Mouse (Mus musculus): ENCODE data around the gene Gm15557. TPM values are rescaled to one million over a fixed set of nuclear protein-coding genes. Genes with fewer than 3 reads are reported as not detected.
"Not testable (repeated sequence)": the region's sequence is repeated elsewhere in the genome, so short reads cannot be mapped to it uniquely, and the experiment has no call there.

Gm15557 gene
- not detected in 2 replicates for polyA plus RNA-seq (2016; fragmentation: Nextera tagmentation; extraction: Ambion mirVana)

DNA sequence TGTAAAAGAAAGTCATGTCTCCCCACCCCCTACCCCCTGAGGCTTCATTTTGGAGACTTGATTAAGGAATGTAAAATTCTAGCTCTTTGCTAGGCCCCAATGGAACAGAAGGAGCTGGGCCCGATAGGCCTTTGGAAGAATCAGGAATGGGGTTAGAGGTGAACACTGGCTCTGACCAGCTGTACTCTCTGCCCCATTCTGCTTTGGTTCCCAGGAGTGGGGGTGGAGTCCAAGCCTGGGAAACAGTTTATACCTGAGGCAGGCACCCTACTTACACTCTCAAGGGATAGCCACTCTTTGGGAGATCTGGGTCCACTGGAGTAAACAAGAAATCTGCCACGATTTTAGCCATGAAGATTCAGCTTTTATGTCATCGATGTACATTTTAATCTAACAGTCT is at the start of gene Gm15557:
Gene Gm15557, plus strand, starts transcription at position 48 of the 400 bp plus-strand sequence.
- Histone ChIP-seq H3K27ac (no peak within 1 kb of the TSS), H3K4me3 (no peak within 1 kb of the TSS), H3K4me1 (peaks cover 24% of the 10 kb centered on the region), H3K9me3 (no peaks in the 10 kb centered on the region), H3K27me3 (ENCODE audit: insufficient read depth, poor library complexity, severe bottlenecking) (peaks cover 11% of the 10 kb centered on the region), H3K36me3 (no peaks in the 10 kb centered on the region)
- DNase-seq (ENCODE audit: low spot score) = no peak
- whole genome bisulfite sequencing = 80% methylated on average over 3 of the region's 3 CpGs

GRCm38 (mm10) chr2:155894307-155895045 is 46.1 kb upstream of the Gm15557 start:
- WGBS = 94% methylated on average over 13 of the region's 13 CpGs
- Histone ChIP-seq H3K27me3 (ENCODE audit: insufficient read depth, poor library complexity, severe bottlenecking) (no peaks in the 10 kb centered on the region), H3K36me3 (peaks cover 61% of the 10 kb centered on the region), H3K4me1 (no peaks in the 10 kb centered on the region), H3K9me3 (no peaks in the 10 kb centered on the region), H3K27ac (no peak overlapping the region), H3K4me3 (no peak overlapping the region)
- no peak for DNase-seq (ENCODE audit: low spot score)

GRCm38 (mm10) chr2:155895046-155895735 is 45.3 kb upstream of the Gm15557 start:
- WGBS = 84% methylated on average over 16 of the region's 16 CpGs
- Histone ChIP-seq H3K9me3 (no peaks in the 10 kb centered on the region), H3K27ac (no peak overlapping the region), H3K4me3 (no peak overlapping the region), H3K4me1 (no peaks in the 10 kb centered on the region), H3K36me3 (peaks cover 62% of the 10 kb centered on the region), H3K27me3 (ENCODE audit: insufficient read depth, poor library complexity, severe bottlenecking) (no peaks in the 10 kb centered on the region)
- DNase-seq (ENCODE audit: low spot score) = no peak

GRCm38 (mm10) chr2:155902989-155903631 is 37.4 kb upstream of the Gm15557 start:
- Histone ChIP-seq H3K27ac (no peak overlapping the region), H3K27me3 (ENCODE audit: insufficient read depth, poor library complexity, severe bottlenecking) (no peaks in the 10 kb centered on the region), H3K36me3 (peaks cover 65% of the 10 kb centered on the region), H3K4me3 (no peak overlapping the region), H3K9me3 (no peaks in the 10 kb centered on the region), H3K4me1 (no peaks in the 10 kb centered on the region)
- DNase-seq (ENCODE audit: low spot score) = no peak
- 80% methylated on average over 16 of the region's 16 CpGs for WGBS

DNA sequence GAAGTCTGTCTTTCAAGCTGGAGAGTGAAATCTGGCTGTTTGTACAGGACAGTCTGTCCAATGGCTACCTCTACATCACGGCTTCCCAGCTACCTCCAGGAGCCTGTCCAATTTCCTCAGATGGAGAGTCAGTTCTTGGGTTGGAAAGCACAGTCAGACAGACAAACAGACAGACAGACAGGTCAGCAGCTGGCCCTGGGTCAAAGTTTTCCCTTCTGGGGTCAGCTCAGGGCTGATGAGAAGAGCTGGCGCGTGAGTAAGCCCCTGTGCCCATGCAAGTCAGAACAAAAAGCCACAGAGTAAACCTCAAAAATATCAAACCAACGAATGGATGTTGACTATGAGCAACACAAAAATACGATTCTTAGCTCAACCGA is 36.9 kb upstream of the Gm15557 start:
- Histone ChIP-seq H3K36me3 (peaks cover 65% of the 10 kb centered on the region), H3K27ac (no peak overlapping the region), H3K27me3 (ENCODE audit: insufficient read depth, poor library complexity, severe bottlenecking) (no peaks in the 10 kb centered on the region), H3K4me3 (no peak overlapping the region), H3K4me1 (no peaks in the 10 kb centered on the region), H3K9me3 (no peaks in the 10 kb centered on the region)
- DNase-seq (ENCODE audit: low spot score) = no peak
- 88% methylated on average over 6 of the region's 6 CpGs for WGBS

- Histone ChIP-seq H3K4me3 (no peak overlapping the region), H3K36me3 (peaks cover 59% of the 10 kb centered on the region), H3K4me1 (no peaks in the 10 kb centered on the region), H3K27ac (no peak overlapping the region), H3K27me3 (ENCODE audit: insufficient read depth, poor library complexity, severe bottlenecking) (no peaks in the 10 kb centered on the region), H3K9me3 (no peaks in the 10 kb centered on the region)
- no peak for DNase-seq (ENCODE audit: low spot score)
- 93% methylated on average over 6 of the region's 6 CpGs for WGBS
Observed at GRCm38 (mm10) chr2:155914684-155915083, 25.8 kb upstream of the Gm15557 start.

- Histone ChIP-seq H3K27me3 (ENCODE audit: insufficient read depth, poor library complexity, severe bottlenecking) (no peaks in the 10 kb centered on the region), H3K4me1 (no peaks in the 10 kb centered on the region), H3K27ac (no peak overlapping the region), H3K36me3 (peaks cover 40% of the 10 kb centered on the region), H3K4me3 (no peak overlapping the region), H3K9me3 (no peaks in the 10 kb centered on the region)
- DNase-seq (ENCODE audit: low spot score) = no peak
- 95% methylated on average over 7 of the region's 7 CpGs for WGBS
Observed at GRCm38 (mm10) chr2:155923143-155923542, 17.4 kb upstream of the Gm15557 start.

DNA sequence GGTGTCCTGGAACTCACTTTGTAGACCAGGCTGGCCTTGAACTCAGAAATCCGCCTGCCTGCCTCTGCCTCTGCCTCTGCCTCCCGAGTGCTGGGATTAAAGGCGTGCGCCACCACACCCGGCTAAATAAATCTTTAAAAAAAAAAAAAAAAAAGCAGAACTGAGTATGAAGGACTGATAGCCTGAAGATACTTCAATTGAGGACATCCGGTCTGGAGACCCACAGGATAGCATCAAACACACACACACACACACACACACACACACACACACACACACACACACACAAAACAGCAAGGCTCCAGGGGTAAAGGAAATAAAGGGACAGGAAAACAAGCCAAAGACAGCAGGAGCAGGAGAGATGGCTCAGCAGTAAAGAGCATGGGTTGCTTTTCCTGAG is 15.3 kb upstream of the Gm15557 start:
- not testable (repeated sequence) for H3K4me1 ChIP-seq; H3K9me3 ChIP-seq; H3K4me3 ChIP-seq; H3K27me3 ChIP-seq (ENCODE audit: insufficient read depth, poor library complexity, severe bottlenecking); H3K27ac ChIP-seq; DNase-seq (ENCODE audit: low spot score)
- 97% methylated on average over 6 of the region's 6 CpGs for WGBS
- peaks cover 31% of the 10 kb centered on the region for H3K36me3 ChIP-seq

DNA sequence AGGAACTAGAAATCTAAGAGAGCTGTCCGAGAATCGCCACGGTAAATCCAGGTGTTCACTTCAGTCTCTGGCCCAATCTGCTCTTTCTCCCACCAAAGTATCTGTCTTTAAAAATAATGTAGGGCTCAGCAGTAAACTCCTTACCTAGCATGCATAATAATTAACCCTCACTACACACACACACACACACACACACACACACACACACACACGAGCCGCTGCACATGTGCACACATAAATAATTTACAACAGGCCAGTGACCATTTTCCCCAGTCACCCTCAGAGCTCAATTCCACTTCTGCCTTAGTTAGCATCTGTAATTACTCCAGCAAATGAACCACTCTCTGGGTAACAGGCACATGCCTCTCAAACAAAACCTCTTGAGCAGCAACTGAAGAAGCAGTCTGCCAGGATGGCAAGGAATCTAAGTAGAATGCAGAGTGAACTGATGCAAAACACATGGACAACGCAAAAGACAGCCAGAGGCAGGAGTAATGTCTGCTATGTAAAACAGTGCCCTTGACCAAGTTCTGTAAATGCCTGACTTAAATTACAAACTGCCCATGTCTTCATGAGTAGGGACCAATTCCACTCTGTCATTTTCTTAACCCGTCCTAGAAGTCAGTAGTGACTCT is 11.7 kb upstream of the Gm15557 start:
- WGBS = 79% methylated on average over 7 of the region's 7 CpGs
- no peaks in the 10 kb centered on the region for H3K27me3 ChIP-seq (ENCODE audit: insufficient read depth, poor library complexity, severe bottlenecking)
- H3K27ac ChIP-seq = peak overlapping the region; percentile 94
- peak overlapping the region; percentile 74 for H3K4me3 ChIP-seq
- peaks cover 21% of the 10 kb centered on the region for H3K36me3 ChIP-seq
- H3K4me1 ChIP-seq = peaks cover 8% of the 10 kb centered on the region
- no peak for DNase-seq (ENCODE audit: low spot score)
- no peaks in the 10 kb centered on the region for H3K9me3 ChIP-seq

DNA sequence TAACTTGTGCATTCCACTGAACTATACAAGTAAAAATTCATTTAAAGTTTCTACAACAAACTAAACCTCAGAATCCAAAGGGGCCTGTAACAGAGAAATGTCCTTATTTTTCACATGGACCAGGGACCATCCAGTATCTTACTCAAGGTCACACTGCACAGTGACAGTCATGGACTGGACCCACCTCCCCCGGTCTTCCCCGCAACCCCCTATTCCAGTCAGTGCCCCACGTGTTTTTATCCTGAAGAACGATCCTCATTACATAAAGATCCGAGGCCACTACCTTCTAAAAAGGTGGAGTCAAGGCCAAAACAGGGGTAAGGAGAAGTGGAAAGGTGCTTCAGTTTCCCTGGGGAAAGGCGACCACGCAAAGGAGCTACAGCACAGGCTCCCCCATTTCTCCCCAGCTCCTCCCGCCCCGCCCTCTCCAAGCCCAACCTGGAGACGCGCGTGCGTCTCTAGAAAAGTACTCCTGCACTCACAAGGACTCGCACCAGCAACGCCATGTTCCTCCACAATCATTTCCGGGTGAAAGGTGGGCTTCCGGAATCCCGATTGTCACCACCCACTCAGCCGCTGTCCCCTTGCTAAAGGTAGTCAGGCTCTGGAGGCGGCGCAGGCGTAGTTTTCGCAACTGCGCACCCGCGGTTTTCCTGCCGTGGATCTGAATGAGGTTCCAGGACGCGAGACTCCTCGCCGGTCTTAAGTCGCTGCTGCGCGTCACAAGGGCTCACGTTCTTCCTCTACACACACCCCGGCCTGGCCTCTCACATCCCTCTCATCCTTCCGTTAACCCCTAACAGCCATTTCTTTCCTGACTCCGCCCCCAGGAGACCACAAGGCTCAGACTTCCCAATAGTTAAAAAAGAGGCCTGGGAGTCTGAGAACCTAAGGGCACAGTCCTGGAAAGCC is 10.7 kb upstream of the Gm15557 start, which contains the start of gene Uqcc1:
Gene Uqcc1, minus strand, starts transcription at position 780 of the 912 bp plus-strand sequence.
- Histone ChIP-seq H3K4me1 (peaks cover 8% of the 10 kb centered on the region), H3K27ac (peak within 1 kb of the TSS; percentile 94), H3K27me3 (ENCODE audit: insufficient read depth, poor library complexity, severe bottlenecking) (no peaks in the 10 kb centered on the region), H3K9me3 (no peaks in the 10 kb centered on the region), H3K4me3 (peak within 1 kb of the TSS; percentile 74), H3K36me3 (peaks cover 13% of the 10 kb centered on the region)
- peak; percentile 97 for DNase-seq (ENCODE audit: low spot score)
- WGBS = under 1% methylated on average over 38 of the region's 38 CpGs

GRCm38 (mm10) chr2:155939897-155940529 is 515 bp upstream of the Gm15557 start:
- no peak for DNase-seq (ENCODE audit: low spot score)
- no peaks in the 10 kb centered on the region for H3K36me3 ChIP-seq
- no peak overlapping the region for H3K4me3 ChIP-seq
- 77% methylated on average over 7 of the region's 7 CpGs for WGBS
- H3K27ac ChIP-seq = no peak overlapping the region
- H3K4me1 ChIP-seq = peaks cover 19% of the 10 kb centered on the region
- peaks cover 11% of the 10 kb centered on the region for H3K27me3 ChIP-seq (ENCODE audit: insufficient read depth, poor library complexity, severe bottlenecking)
- H3K9me3 ChIP-seq = no peaks in the 10 kb centered on the region

Data from heart, embryonic 10.5 days (tissue).